Mouse (Mus musculus) CD4-positive, CD25-positive, alpha-beta regulatory T cell, adult 4 months (primary cell): ENCODE results near the gene Gm6358. TPM values are rescaled to one million over a fixed set of nuclear protein-coding genes. Genes with fewer than 3 reads are reported as not detected.
"Not testable (repeated sequence)": the region's sequence is repeated elsewhere in the genome, so short reads cannot be mapped to it uniquely, and the experiment has no call there.

ENCODE experiments used
- ATAC-seq: one replicate; pipeline ENCODE4 v1.8.0; 2017
- polyA plus RNA-seq, 2 experiments: library from polyadenylated mRNA; unstranded; fragments of 100-300 nt; shearing (Covaris generic); gene quantifications; one replicate each; pipeline ENCODE4 v1.2.1; 2017

Gm6358 gene
- polyA plus RNA-seq = not detected

- no peak for ATAC-seq
Measured at GRCm38 (mm10) chr16:89140551-89140950, at the start of gene Gm6358. TSS of gene Gm6358 (plus strand) at chr16:89140851.

GRCm38 (mm10) chr16:89150786-89151185 lies 10.1 kb downstream of the Gm6358 start, which contains the start of gene Gm10061:
TSS of gene Gm10061 (plus strand) at chr16:89151086.
- no peak for ATAC-seq

- no peak for ATAC-seq
Measured at GRCm38 (mm10) chr16:89157652-89158051, 17.0 kb downstream of the Gm6358 start, which contains the start of gene Gm9789. TSS of gene Gm9789 (plus strand) at chr16:89157952.

GRCm38 (mm10) chr16:89169190-89169589 lies 28.5 kb downstream of the Gm6358 start, which contains the start of gene Gm7735:
TSS of gene Gm7735 (plus strand) at chr16:89169490.
- ATAC-seq = not testable (repeated sequence)

GRCm38 (mm10) chr16:89174435-89174834 lies 33.8 kb downstream of the Gm6358 start, which contains the start of gene 1110057P08Rik:
TSS of gene 1110057P08Rik (plus strand) at chr16:89174735.
- ATAC-seq = no peak

GRCm38 (mm10) chr16:89188621-89189020 lies 48.0 kb downstream of the Gm6358 start:
- no peak for ATAC-seq

Other genes with a start within 250 kb of the Gm6358 start
- gene Krtap19-5, start 244.4 kb upstream of the Gm6358 start, polyA plus RNA-seq = not detected
- not detected for gene Krtap19-9b, start 208.6 kb upstream of the Gm6358 start, polyA plus RNA-seq
- not detected for gene Krtap16-3, start 178.0 kb upstream of the Gm6358 start, polyA plus RNA-seq
- not detected for gene Krtap22-2, start 130.1 kb upstream of the Gm6358 start, polyA plus RNA-seq
- gene Gm10229, start 125.6 kb upstream of the Gm6358 start, polyA plus RNA-seq = not detected
- gene Krtap6-1, start 109.2 kb upstream of the Gm6358 start, polyA plus RNA-seq = not detected
- not detected for gene Gm10228, start 99.4 kb upstream of the Gm6358 start, polyA plus RNA-seq
- not detected for gene Krtap6-5, start 93.0 kb upstream of the Gm6358 start, polyA plus RNA-seq
- gene 1110025L11Rik, start 76.8 kb upstream of the Gm6358 start, polyA plus RNA-seq = not detected
- gene Krtap6-3, start 56.8 kb upstream of the Gm6358 start, polyA plus RNA-seq = not detected
- gene Gm10061, start 10.2 kb downstream of the Gm6358 start, polyA plus RNA-seq = not detected
- not detected for gene Gm9789, start 17.1 kb downstream of the Gm6358 start, polyA plus RNA-seq
- not detected for gene Gm7735, start 28.6 kb downstream of the Gm6358 start, polyA plus RNA-seq
- not detected for gene 1110057P08Rik, start 33.9 kb downstream of the Gm6358 start, polyA plus RNA-seq
- not detected for gene Krtap20-2, start 65.0 kb downstream of the Gm6358 start, polyA plus RNA-seq